Mouse (Mus musculus) liver, embryonic 11.5 days (tissue): ENCODE results near the gene Capzb. TPM values are rescaled to one million over a fixed set of nuclear protein-coding genes. Genes with fewer than 3 reads are reported as not detected.
A peak's percentile ranks its signal among the peaks of the same experiment; 100 is the strongest.

Experiments
- ATAC-seq: fragments of 200-750 bp; cut with Nextera tagmentation; replicated peaks from 2 replicates; pipeline ENCODE4 v1.8.0; 2017; ENCODE audit warnings: moderate number of reproducible peaks, mild to moderate bottlenecking, moderate TSS enrichment, moderate library complexity; ENCODE audit not compliant: low FRiP score
- DNase-seq: peaks from one replicate; pipeline ENCODE4 v3.0.0-alpha.2; 2017; ENCODE audit warnings: low spot score
- H3K27ac ChIP-seq: fragments of 300-500 bp; sonication (generic); 2 replicates; pipeline ENCODE4 v1.5.1; 2014; ENCODE audit warnings: mild to moderate bottlenecking, low read depth, low read length, control low read depth
- H3K27me3 ChIP-seq: fragments of 300-500 bp; sonication (generic); replicated peaks from 2 replicates; pipeline ENCODE4 v1.6.1; 2014; ENCODE audit warnings: low read length, mixed read lengths; ENCODE audit not compliant: control insufficient read depth, insufficient read depth
- H3K36me3 ChIP-seq: fragments of 300-500 bp; sonication (generic); 2 replicates; pipeline ENCODE4 v1.6.1; 2014; ENCODE audit warnings: mild to moderate bottlenecking, low read length, moderate library complexity, mixed read lengths; ENCODE audit not compliant: control insufficient read depth, insufficient read depth
- H3K4me1 ChIP-seq: fragments of 300-500 bp; sonication (generic); replicated peaks from 2 replicates; pipeline ENCODE4 v1.6.1; 2014; ENCODE audit warnings: low read length, mixed read lengths; ENCODE audit not compliant: control insufficient read depth, insufficient read depth
- H3K4me2 ChIP-seq: fragments of 300-500 bp; sonication (generic); 2 replicates; pipeline ENCODE4 v1.6.1; 2014; ENCODE audit warnings: mild to moderate bottlenecking, control low read depth, moderate library complexity
- H3K4me3 ChIP-seq: fragments of 300-500 bp; sonication (generic); 2 replicates; pipeline ENCODE4 v1.5.1; 2014; ENCODE audit warnings: low read depth, low read length, control low read depth
- H3K9ac ChIP-seq: fragments of 300-500 bp; sonication (generic); 2 replicates; pipeline ENCODE4 v1.6.1; 2014; ENCODE audit warnings: low read depth, low read length, control low read depth
- H3K9me3 ChIP-seq: fragments of 300-500 bp; sonication (generic); 2 replicates; pipeline ENCODE4 v1.6.1; 2016; ENCODE audit warnings: low read length, inconsistent platforms, mixed read lengths; ENCODE audit not compliant: control insufficient read depth
- WGBS: fragments of 180-500 bp; shearing (Covaris S2); extraction: QIAGEN DNeasy Blood & Tissue Kit; methylation state at CpG from one replicate; pipeline ENCODE4 v1.1.7; 2014; 5-methylcytosine and 5-hydroxymethylcytosine counted together
- polyA plus RNA-seq: library from polyadenylated mRNA; unstranded; fragments of >200 nt; fragmentation: Nextera tagmentation; extraction: Ambion mirVana; gene quantifications from 2 replicates; pipeline ENCODE4 v1.2.1, GENCODE M21; 2014

Capzb gene
- polyA plus RNA-seq, 1 experiment from 2014 or later = 250 TPM

GRCm38 (mm10) chr4:139221837-139222236, 29.1 kb downstream of the Capzb start:
- Histone ChIP-seq H3K9me3 (no peaks in the 10 kb centered on the region), H3K4me3 (no peak overlapping the region), H3K27ac (peak overlapping the region; percentile 34), H3K4me1 (peaks cover 14% of the 10 kb centered on the region), H3K4me2 (no peak overlapping the region), H3K9ac (no peak overlapping the region), H3K36me3 (peaks cover 8% of the 10 kb centered on the region; the same call in 1 of the 2 replicates), H3K27me3 (no peaks in the 10 kb centered on the region)
- 73% methylated on average over 4 of the region's 4 CpGs for WGBS
- ATAC-seq (no peak), DNase-seq (no peak)

GRCm38 (mm10) chr4:139225115-139225514, 32.4 kb downstream of the Capzb start:
- Histone ChIP-seq H3K27ac (no peak overlapping the region), H3K9ac (no peak overlapping the region), H3K4me1 (peaks cover 16% of the 10 kb centered on the region), H3K27me3 (no peaks in the 10 kb centered on the region), H3K4me3 (no peak overlapping the region), H3K4me2 (no peak overlapping the region), H3K36me3 (peaks cover 11% of the 10 kb centered on the region; the same call in 1 of the 2 replicates), H3K9me3 (no peaks in the 10 kb centered on the region)
- DNase-seq (no peak), ATAC-seq (no peak)
- 72% methylated on average over 5 of the region's 5 CpGs for WGBS

- Histone ChIP-seq H3K9ac (no peak overlapping the region), H3K27ac (no peak overlapping the region), H3K27me3 (no peaks in the 10 kb centered on the region), H3K36me3 (peaks cover 11% of the 10 kb centered on the region; the same call in 1 of the 2 replicates), H3K4me2 (no peak overlapping the region), H3K4me1 (peaks cover 20% of the 10 kb centered on the region), H3K9me3 (no peaks in the 10 kb centered on the region), H3K4me3 (no peak overlapping the region)
- ATAC-seq = no peak
- DNase-seq = no peak
- WGBS = 83% methylated on average over 4 of the region's 4 CpGs
Observed at GRCm38 (mm10) chr4:139225944-139226343, 33.2 kb downstream of the Capzb start.

GRCm38 (mm10) chr4:139226504-139227216, 34.0 kb downstream of the Capzb start:
- ATAC-seq = no peak
- H3K36me3 ChIP-seq = peaks cover 9% of the 10 kb centered on the region; the same call in 1 of the 2 replicates
- 86% methylated on average over 13 of the region's 13 CpGs for WGBS
- no peaks in the 10 kb centered on the region for H3K9me3 ChIP-seq
- no peak overlapping the region for H3K27ac ChIP-seq
- no peak overlapping the region for H3K4me3 ChIP-seq
- no peak for DNase-seq
- H3K4me1 ChIP-seq = peaks cover 15% of the 10 kb centered on the region
- H3K4me2 ChIP-seq = no peak overlapping the region
- H3K27me3 ChIP-seq = no peaks in the 10 kb centered on the region
- H3K9ac ChIP-seq = no peak overlapping the region

- no peaks in the 10 kb centered on the region for H3K9me3 ChIP-seq
- ATAC-seq (no peak), DNase-seq (no peak)
- H3K4me2 ChIP-seq = no peak overlapping the region
- H3K36me3 ChIP-seq = peaks cover 9% of the 10 kb centered on the region; the same call in 1 of the 2 replicates
- no peak overlapping the region for H3K4me3 ChIP-seq
- no peaks in the 10 kb centered on the region for H3K27me3 ChIP-seq
- H3K4me1 ChIP-seq = peaks cover 22% of the 10 kb centered on the region
- no peak overlapping the region for H3K9ac ChIP-seq
- no peak overlapping the region for H3K27ac ChIP-seq
- 82% methylated on average over 7 of the region's 7 CpGs for WGBS
Observed at GRCm38 (mm10) chr4:139227923-139228322, 35.2 kb downstream of the Capzb start.

- DNase-seq (no peak), ATAC-seq (no peak)
- whole genome bisulfite sequencing = 81% methylated on average over 5 of the region's 5 CpGs
- Histone ChIP-seq H3K27ac (no peak overlapping the region), H3K4me2 (no peak overlapping the region), H3K9ac (no peak overlapping the region), H3K27me3 (no peaks in the 10 kb centered on the region), H3K36me3 (peaks cover 9% of the 10 kb centered on the region; the same call in 1 of the 2 replicates), H3K4me3 (no peak overlapping the region), H3K9me3 (no peaks in the 10 kb centered on the region), H3K4me1 (peaks cover 35% of the 10 kb centered on the region)
Observed at GRCm38 (mm10) chr4:139229271-139229670, 36.6 kb downstream of the Capzb start.

GRCm38 (mm10) chr4:139230376-139231120, 37.8 kb downstream of the Capzb start:
- Histone ChIP-seq H3K9me3 (no peaks in the 10 kb centered on the region), H3K27ac (no peak overlapping the region), H3K27me3 (no peaks in the 10 kb centered on the region), H3K4me3 (no peak overlapping the region), H3K36me3 (peaks cover 9% of the 10 kb centered on the region; the same call in 1 of the 2 replicates), H3K9ac (no peak overlapping the region), H3K4me2 (no peak overlapping the region), H3K4me1 (peaks cover 36% of the 10 kb centered on the region)
- DNase-seq (no peak), ATAC-seq (no peak)
- WGBS = 67% methylated on average over 11 of the region's 11 CpGs

- 84% methylated on average over 8 of the region's 8 CpGs for WGBS
- H3K4me1 ChIP-seq = peaks cover 36% of the 10 kb centered on the region
- ATAC-seq = no peak
Observed at GRCm38 (mm10) chr4:139231163-139231562, 38.5 kb downstream of the Capzb start.

More at GRCm38 (mm10) chr4:139231163-139231562, 38.5 kb downstream of the Capzb start:
- Histone ChIP-seq H3K36me3 (peaks cover 5% of the 10 kb centered on the region; the same call in 1 of the 2 replicates), H3K9me3 (no peaks in the 10 kb centered on the region), H3K4me2 (no peak overlapping the region), H3K9ac (no peak overlapping the region), H3K27me3 (no peaks in the 10 kb centered on the region), H3K27ac (no peak overlapping the region), H3K4me3 (no peak overlapping the region)
- no peak for DNase-seq
